ENCODE assay signal across 8 mouse cellular contexts in the genomic region with DNA sequence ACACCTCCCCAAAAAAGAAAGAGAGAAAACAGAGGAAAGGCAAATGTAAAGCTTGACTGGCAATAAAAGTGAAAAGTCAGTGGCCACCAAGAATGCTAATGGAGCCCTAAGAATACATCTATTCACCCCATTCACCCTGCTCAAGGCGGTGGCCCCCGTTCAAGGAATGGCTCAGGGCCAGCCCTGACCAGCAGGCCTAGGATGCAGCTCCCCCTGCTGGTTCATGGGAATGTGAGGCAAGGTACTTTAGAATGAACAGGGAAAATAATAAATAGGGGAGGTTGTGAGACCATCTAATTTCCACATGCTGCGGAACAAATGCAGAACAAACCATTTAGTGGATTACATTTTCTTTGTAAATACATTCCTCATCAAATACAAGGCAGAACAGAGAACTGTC. TPM values are rescaled to one million over a fixed set of nuclear protein-coding genes. Genes with fewer than 3 reads are reported as not detected.
DNase-seq lines count a peak whose midpoint lies in the region; ATAC-seq and TF ChIP-seq lines count a peak whose summit lies in the region.

No protein-coding gene starts in this region.

- H3K27me3 ChIP-seq in kidney, adult 2 months (replicated peaks; ENCODE audit: control insufficient read depth, insufficient read depth, low read length): no peaks in the 10 kb centered on the region
- H3K27me3 ChIP-seq in liver, postnatal 0 days (ENCODE audit: insufficient read depth, low read length): no peaks in the 10 kb centered on the region

- TF ChIP-seq EP300 in liver, postnatal 0 days (IDR thresholded peaks at IDR 0.05; ENCODE audit: low read depth): no peak

- H3K4me2 ChIP-seq in liver, postnatal 0 days (ENCODE audit: low read depth, low read length): no peak overlapping the region

- no peak for TF ChIP-seq POLR2A in kidney, adult 2 months (IDR thresholded peaks at IDR 0.05; ENCODE audit: low read depth, low read length)

- H3K27ac ChIP-seq in kidney, adult 2 months (ENCODE audit: insufficient read depth, low read depth, low read length): no peak overlapping the region
- no peak overlapping the region for H3K27ac ChIP-seq in liver, postnatal 0 days (ENCODE audit: low read depth)

- DNase-seq in urinary bladder, adult 18-20 months (ENCODE audit: low spot score in 2 of 2): peak; percentile 35 to 46
- no peak for DNase-seq in urinary bladder, adult 2 months (ENCODE audit: low spot score)
- DNase-seq in c-Kit-positive CD71-positive TER-119-negative erythroid progenitor cells, embryonic 14.5 days (ENCODE audit: low read depth): peak; percentile 28
- peak; percentile 39 to 64 for DNase-seq in gastrocnemius, adult 8-10 months (ENCODE audit: low spot score in 2 of 2)
- DNase-seq in kidney, adult 2 months: peak; percentile 72
- DNase-seq in liver, postnatal 0 days: peak; percentile 66
- DNase-seq in retina, embryonic 14.5 days (ENCODE audit: low spot score): peak; percentile 77

- 33% methylated on average over 3 of the region's 3 CpGs for WGBS in kidney, adult 2 months
- WGBS in liver, postnatal 0 days (ENCODE audit: insufficient replicate concordance): 45% methylated on average over 3 of the region's 3 CpGs

- peaks cover 22% of the 10 kb centered on the region for H3K36me3 ChIP-seq in kidney, adult 2 months (ENCODE audit: control insufficient read depth, insufficient read depth, low read length)
- peaks cover 91% of the 10 kb centered on the region for H3K36me3 ChIP-seq in liver, postnatal 0 days (replicated peaks; ENCODE audit: insufficient read depth, low read length)

- TF ChIP-seq CTCF in kidney, adult 2 months (conservative IDR thresholded peaks at IDR 0.05; ENCODE audit: insufficient read depth, insufficient read length, low read depth, low read length): peak; percentile 75
- TF ChIP-seq CTCF in liver, postnatal 0 days (IDR thresholded peaks at IDR 0.05; ENCODE audit: low read depth): peak; percentile 84

- H3K4me1 ChIP-seq in kidney, adult 2 months (ENCODE audit: control insufficient read depth, insufficient read depth, low read length): peaks cover 3% of the 10 kb centered on the region; the same call in 1 of the 2 replicates
- H3K4me1 ChIP-seq in liver, postnatal 0 days (ENCODE audit: insufficient read depth): no peaks in the 10 kb centered on the region

- no peaks in the 10 kb centered on the region for H3K9me3 ChIP-seq in liver, postnatal 0 days (ENCODE audit: low read length)

- no peak overlapping the region for H3K4me3 ChIP-seq in kidney, adult 2 months (ENCODE audit: insufficient read depth, low read depth, low read length)
- no peak overlapping the region for H3K4me3 ChIP-seq in liver, postnatal 0 days (ENCODE audit: low read depth, low read length)

- no peak overlapping the region for H3K9ac ChIP-seq in liver, postnatal 0 days (replicated peaks)

- no peak for ATAC-seq in liver, postnatal 0 days
- ATAC-seq in erythroblast, adult 5-6 weeks (replicated peaks; ENCODE audit: low FRiP score, poor library complexity, severe bottlenecking): no peak

RNA-seq across cellular contexts. Expression of gene Ephx3, which starts 20.4 kb away (rescaled TPM):
- polyA plus RNA-seq in urinary bladder, adult 2 months (2012; rRNA removed): 3.6 and 4.4 TPM in 2 replicates
- under 1 TPM in 2 of 4 experiments, not detected in 2; 0.24 TPM for total RNA-seq in gastrocnemius, adult 8-10 months (2022)
- 1.3 TPM in 2 replicates for polyA plus RNA-seq in kidney, adult 2 months (2012; rRNA removed)
- polyA plus RNA-seq in liver, postnatal 0 days (2015; fragmentation: Nextera tagmentation; extraction: Ambion mirVana): not detected in 2 replicates
- 1.9 TPM in 1 of 2 replicates, not detected in the other for total RNA-seq in erythroblast, adult 5-6 weeks (2015; ENCODE audit: low replicate concordance)
- total RNA-seq in erythroblast, adult 5-6 weeks (2017; ENCODE audit: low replicate concordance): 0.68 TPM in 1 of 2 replicates, not detected in the other

RNA-seq across cellular contexts. Expression of gene Notch3, which starts 43.1 kb away (rescaled TPM):
- 16.1 and 21.5 TPM in 2 replicates for polyA plus RNA-seq in urinary bladder, adult 2 months (2012; rRNA removed)
- total RNA-seq in gastrocnemius, adult 8-10 months (2022): 10 to 100 TPM in 1 of 4 experiments, 1 to 10 TPM in 3; 7.3 to 10.6 (median 8.4) TPM
- polyA plus RNA-seq in kidney, adult 2 months (2012; rRNA removed): 12.0 and 16.9 TPM in 2 replicates
- polyA plus RNA-seq in liver, postnatal 0 days (2015; fragmentation: Nextera tagmentation; extraction: Ambion mirVana): 0.20 and 0.26 TPM in 2 replicates
- not detected in 2 replicates for total RNA-seq in erythroblast, adult 5-6 weeks (2015; ENCODE audit: low replicate concordance)
- 0.09 and 0.14 TPM in 2 replicates for total RNA-seq in erythroblast, adult 5-6 weeks (2017; ENCODE audit: low replicate concordance)

Comparison
In these comparisons a context has a peak if more than half of its experiments do, and no peak if none do; other contexts are left out.
1. RNA of gene Notch3, which starts 43.1 kb away (polyA plus RNA-seq): 16.1 to 21.5 TPM in urinary bladder, adult 2 months and 12.0 to 16.9 TPM in kidney, adult 2 months; 0.20 to 0.26 TPM in liver, postnatal 0 days; every median in the first group is over 10 times any median in the second.